15 mouse cellular contexts compared by ENCODE assay signal in the genomic region with DNA sequence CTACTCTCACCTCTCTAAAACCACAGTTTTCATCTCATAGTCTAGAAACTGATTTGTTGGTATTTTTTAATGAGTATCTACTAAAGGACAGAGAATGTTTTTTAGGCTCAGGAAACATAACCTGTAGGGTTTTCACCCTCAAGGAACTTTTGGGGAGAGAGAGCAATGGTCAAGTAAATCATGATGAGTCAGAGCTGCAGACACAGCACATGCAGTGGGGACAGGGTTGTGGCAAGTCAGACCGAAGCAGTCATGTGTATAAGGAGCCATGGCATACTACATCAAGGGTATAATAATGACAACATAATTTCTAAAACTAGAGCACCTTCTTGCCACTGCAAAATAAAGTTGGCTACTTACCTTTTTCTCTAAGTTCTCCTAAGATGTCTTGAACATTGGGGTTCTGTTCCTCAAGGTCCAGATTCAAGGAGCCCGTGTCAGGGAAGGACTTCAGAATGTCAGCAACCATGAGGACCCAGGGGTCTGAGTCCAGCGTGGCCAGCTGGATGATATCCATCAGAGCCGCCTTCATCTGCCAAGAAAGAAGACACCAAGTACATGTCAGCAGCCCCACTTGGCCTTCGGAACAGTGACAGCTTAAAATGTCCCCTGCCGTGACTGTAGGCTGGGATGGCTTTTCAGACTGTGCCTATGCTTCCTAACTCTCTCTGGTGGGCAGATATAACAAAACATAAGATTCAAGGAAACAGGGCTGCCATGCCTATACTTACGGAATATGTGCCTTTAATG. TPM values are rescaled to one million over a fixed set of nuclear protein-coding genes. Genes with fewer than 3 reads are reported as not detected.
DNase-seq lines count a peak whose midpoint lies in the region; TF ChIP-seq lines count a peak whose summit lies in the region.
"Had no signal": no experiment of that assay in that cellular context is flagged by ENCODE, and none has a peak within 500 bp of the region (broad histone marks: within the 10 kb centered on the region; RNA-seq: fewer than 3 reads in every experiment).

No protein-coding gene starts in this region.

- 63% methylated on average over 7 of the region's 7 CpGs for WGBS in kidney, adult 2 months
- 95% methylated on average over 7 of the region's 7 CpGs for WGBS in forebrain, embryonic 10.5 days

- H3K27me3 ChIP-seq in kidney, adult 2 months (replicated peaks; ENCODE audit: control insufficient read depth, insufficient read depth, low read length), result no peaks in the 10 kb centered on the region
- H3K27me3 ChIP-seq in E14TG2a.4 (ENCODE audit: insufficient read depth, low read length), result no peaks in the 10 kb centered on the region
- H3K27me3 ChIP-seq in forebrain, embryonic 10.5 days (ENCODE audit: poor library complexity, severe bottlenecking), result no peaks in the 10 kb centered on the region
- H3K27me3 ChIP-seq: forebrain, embryonic 13.5 days; hindbrain, embryonic 15.5 days; liver, embryonic 15.5 days; midbrain, embryonic 12.5 days; neural tube, embryonic 13.5 days had no signal

- H3K27ac ChIP-seq in kidney, adult 2 months (ENCODE audit: insufficient read depth, low read depth, low read length), result no peak overlapping the region
- peak overlapping the region; percentile 60 for H3K27ac ChIP-seq in bone marrow macrophage, adult 2 months (ENCODE audit: insufficient read depth, low read depth, low read length)
- H3K27ac ChIP-seq in forebrain, embryonic 10.5 days, result no peak overlapping the region
- H3K27ac ChIP-seq: forebrain, embryonic 13.5 days; heart, embryonic 10.5 days; hindbrain, embryonic 15.5 days; liver, embryonic 15.5 days; midbrain, embryonic 12.5 days; neural tube, embryonic 13.5 days had no signal

- H3K4me3 ChIP-seq in kidney, adult 2 months (ENCODE audit: insufficient read depth, low read depth, low read length), result no peak overlapping the region
- 0 out of 2 replicates have a peak overlapping the region, but pooled peaks have one; percentile 8 for H3K4me3 ChIP-seq in E14TG2a.4 (replicated peaks; ENCODE audit: low read length)
- H3K4me3 ChIP-seq in bone marrow macrophage, adult 2 months (ENCODE audit: insufficient read depth, low read length), result no peak overlapping the region
- H3K4me3 ChIP-seq in forebrain, embryonic 10.5 days, result no peak overlapping the region
- H3K4me3 ChIP-seq: forebrain, embryonic 13.5 days; heart, embryonic 10.5 days; hindbrain, embryonic 15.5 days; liver, embryonic 15.5 days; midbrain, embryonic 12.5 days; neural tube, embryonic 13.5 days had no signal

- H3K36me3 ChIP-seq in kidney, adult 2 months (ENCODE audit: control insufficient read depth, insufficient read depth, low read length), result peaks cover 4% of the 10 kb centered on the region
- peaks cover 73% of the 10 kb centered on the region for H3K36me3 ChIP-seq in E14TG2a.4 (ENCODE audit: insufficient read depth, low read length)
- H3K36me3 ChIP-seq in forebrain, embryonic 10.5 days (replicated peaks), result peaks cover 75% of the 10 kb centered on the region

- H3K9me3 ChIP-seq in E14TG2a.4 (ENCODE audit: low read length), result peaks cover 25% of the 10 kb centered on the region
- H3K9me3 ChIP-seq in forebrain, embryonic 10.5 days, result peaks cover 9% of the 10 kb centered on the region
- H3K9me3 ChIP-seq: forebrain, embryonic 13.5 days; heart, embryonic 10.5 days; hindbrain, embryonic 15.5 days; liver, embryonic 15.5 days; midbrain, embryonic 12.5 days; neural tube, embryonic 13.5 days had no signal

- TF ChIP-seq CTCF in kidney, adult 2 months (conservative IDR thresholded peaks at IDR 0.05; ENCODE audit: insufficient read depth, insufficient read length, low read depth, low read length), result no peak
- TF ChIP-seq CTCF in E14TG2a.4 (conservative IDR thresholded peaks at IDR 0.05; ENCODE audit: low read length), result no peak
- no peak for TF ChIP-seq CTCF in bone marrow macrophage, adult 2 months (IDR thresholded peaks at IDR 0.05; ENCODE audit: low read depth, low read length)

- DNase-seq in kidney, adult 2 months, result peak; percentile 52
- no peak for DNase-seq in kidney, postnatal 4 days
- peak; percentile 58 to 64 for DNase-seq in cerebellum, postnatal 25 days
- DNase-seq in forebrain, embryonic 10.5 days (ENCODE audit: extremely low spot score, low spot score), result no peak
- DNase-seq in B cell, adult 2 months, result no peak
- DNase-seq: adrenal gland, postnatal 25 days; kidney, postnatal 14 days had no signal

- peaks cover 4% of the 10 kb centered on the region; the same call in 1 of the 2 replicates for H3K4me1 ChIP-seq in kidney, adult 2 months (ENCODE audit: control insufficient read depth, insufficient read depth, low read length)
- H3K4me1 ChIP-seq in E14TG2a.4 (replicated peaks; ENCODE audit: low read depth, low read length), result peaks cover 43% of the 10 kb centered on the region
- peaks cover 22% of the 10 kb centered on the region for H3K4me1 ChIP-seq in bone marrow macrophage, adult 2 months (ENCODE audit: control insufficient read depth, insufficient read depth, low read length)
- no peaks in the 10 kb centered on the region for H3K4me1 ChIP-seq in forebrain, embryonic 10.5 days
- H3K4me1 ChIP-seq: forebrain, embryonic 13.5 days; hindbrain, embryonic 15.5 days; liver, embryonic 15.5 days; midbrain, embryonic 12.5 days; neural tube, embryonic 13.5 days had no signal

- TF ChIP-seq POLR2A in kidney, adult 2 months (IDR thresholded peaks at IDR 0.05; ENCODE audit: low read depth, low read length), result no peak
- TF ChIP-seq POLR2A in bone marrow macrophage, adult 2 months (IDR thresholded peaks at IDR 0.05; ENCODE audit: borderline replicate concordance, low read depth, low read length), result no peak

RNA-seq across cellular contexts. Expression of a gene that starts 14.6 kb away (rescaled TPM):
- 23.0 and 24.6 TPM in 2 replicates for polyA plus RNA-seq in kidney, adult 2 months (2012; rRNA removed)
- 18.9 and 20.2 TPM in 2 replicates for polyA plus RNA-seq in bone marrow macrophage, adult 2 months (2012; ENCODE audit: insufficient read depth, insufficient read length, missing spikeins)
- 86.9 and 89.9 TPM in 2 replicates for polyA plus RNA-seq in forebrain, embryonic 10.5 days (2016; fragmentation: Nextera tagmentation; extraction: Ambion mirVana)

Comparison
In these comparisons a context has a peak if more than half of its experiments do, and no peak if none do; other contexts are left out.
1. DNase-seq: peak in kidney, adult 2 months (single experiment) and cerebellum, postnatal 25 days (2 of 2); none in kidney, postnatal 4 days (0 of 2), forebrain, embryonic 10.5 days (single experiment) and B cell, adult 2 months (0 of 2).